Mouse (Mus musculus) limb, embryonic 14.5 days (tissue): ENCODE measurements at regions not wholly inside any gene's neighbourhood (a gene's known extent, or its start where the extent isn't known, plus 50 kb on each side); places are given as distances from the start of the nearest gene placed in this dataset.

Source experiments
- ATAC-seq: fragments of 200-750 bp; cut with Nextera tagmentation; 2 replicates; pipeline ENCODE4 v1.8.0; 2017; ENCODE audit warnings: low read depth, moderate number of reproducible peaks, moderate TSS enrichment; ENCODE audit not compliant: low FRiP score
- DNase-seq: peaks from one replicate; pipeline ENCODE4 v3.0.0-alpha.2; 2015; ENCODE audit warnings: low spot score
- H3K27ac ChIP-seq: fragments of 300-500 bp; sonication (generic); replicated peaks from 2 replicates; pipeline ENCODE4 v1.5.1; 2014; ENCODE audit warnings: low read depth, mild to moderate bottlenecking, low read length, moderate library complexity, mixed read lengths
- H3K27me3 ChIP-seq: fragments of 300-500 bp; sonication (generic); 2 replicates; pipeline ENCODE4 v1.6.1; 2014; ENCODE audit warnings: low read length, mixed read lengths; ENCODE audit not compliant: control insufficient read depth, insufficient read depth
- H3K36me3 ChIP-seq: fragments of 300-500 bp; sonication (generic); 2 replicates; pipeline ENCODE4 v1.6.1; 2014; ENCODE audit warnings: mild to moderate bottlenecking, low read length, moderate library complexity, mixed read lengths; ENCODE audit not compliant: control insufficient read depth, insufficient read depth
- H3K4me1 ChIP-seq: fragments of 300-500 bp; sonication (generic); 2 replicates; pipeline ENCODE4 v1.6.1; 2014; ENCODE audit warnings: antibody characterized with exemption, low read length, mixed read lengths; ENCODE audit not compliant: control insufficient read depth, insufficient read depth
- H3K4me2 ChIP-seq: fragments of 300-500 bp; sonication (generic); replicated peaks from 2 replicates; pipeline ENCODE4 v1.6.1; 2014; ENCODE audit warnings: low read depth, mild to moderate bottlenecking, low read length, moderate library complexity; ENCODE audit not compliant: severe bottlenecking
- H3K4me3 ChIP-seq: fragments of 300-500 bp; sonication (generic); replicated peaks from 2 replicates; pipeline ENCODE4 v1.5.1; 2014; ENCODE audit warnings: low read length
- H3K9ac ChIP-seq: fragments of 300-500 bp; sonication (generic); 2 replicates; pipeline ENCODE4 v1.6.1; 2014; ENCODE audit warnings: mild to moderate bottlenecking, low read depth, low read length, moderate library complexity; ENCODE audit not compliant: severe bottlenecking
- H3K9me3 ChIP-seq: fragments of 300-500 bp; sonication (generic); 2 replicates; pipeline ENCODE4 v1.6.1; 2016; ENCODE audit warnings: low read length; ENCODE audit not compliant: control insufficient read depth
- POLR2A ChIP-seq: fragments of 200-500 bp; IDR thresholded peaks from 2 replicates; pipeline ENCODE4 v1.8.0; 2012; ENCODE audit warnings: inconsistent platforms, mild to moderate bottlenecking, moderate library complexity, borderline replicate concordance; ENCODE audit not compliant: insufficient read depth, insufficient read length; ENCODE audit errors: extremely low read depth
- WGBS: fragments of 180-500 bp; shearing (Covaris S2); extraction: QIAGEN DNeasy Blood & Tissue Kit; methylation state at CpG from one replicate; pipeline ENCODE4 v1.1.7; 2014; 5-methylcytosine and 5-hydroxymethylcytosine counted together
- microRNA-seq: library from miRNA; unstranded; fragments of <30 nt; microRNA quantifications from one replicate; pipeline ENCODE4, GENCODE M21; 2016

GRCm38 (mm10) chr9:122695724-122696123, 51.4 kb upstream of the Topaz1 start:
- no peak for ATAC-seq
- H3K27ac ChIP-seq: no peak overlapping the region
- H3K36me3 ChIP-seq: no peaks in the 10 kb centered on the region
- no peak overlapping the region for H3K4me3 ChIP-seq
- H3K4me2 ChIP-seq: no peak overlapping the region
- H3K4me1 ChIP-seq: no peaks in the 10 kb centered on the region
- 10% methylated on average over 1 of the region's 1 CpGs for WGBS
- H3K9ac ChIP-seq: no peak overlapping the region
- no peaks in the 10 kb centered on the region for H3K9me3 ChIP-seq
- no peak for TF ChIP-seq POLR2A
- DNase-seq: no peak
- H3K27me3 ChIP-seq: no peaks in the 10 kb centered on the region

Small RNA genes lying in the stretch of these regions (microRNA-seq; reads per million reads assigned to microRNA genes)
- 82.9 reads per million, percentile 44 among the genes with 10 or more reads in this experiment for gene Mir138-1
